Mouse (Mus musculus) bone marrow macrophage, adult 2 months (primary cell): ENCODE data around the gene Ttc28. TPM values are rescaled to one million over a fixed set of nuclear protein-coding genes. Genes with fewer than 3 reads are reported as not detected.

Experiments
- H3K27ac ChIP-seq: 2 replicates; pipeline ENCODE4 v1.5.1; 2012; ENCODE audit warnings: low read depth, low read length; ENCODE audit not compliant: insufficient read depth
- H3K4me1 ChIP-seq: 2 replicates; pipeline ENCODE4 v1.6.1; 2012; ENCODE audit warnings: low read length; ENCODE audit not compliant: control insufficient read depth, insufficient read depth
- H3K4me3 ChIP-seq: 2 replicates; pipeline ENCODE4 v1.5.1; 2012; ENCODE audit warnings: mild to moderate bottlenecking, low read length, moderate library complexity; ENCODE audit not compliant: insufficient read depth
- CTCF ChIP-seq: IDR thresholded peaks from 2 replicates; pipeline ENCODE4 v1.5.1; 2012; ENCODE audit warnings: low read depth, mild to moderate bottlenecking, low read length, moderate library complexity
- POLR2A ChIP-seq: IDR thresholded peaks from 2 replicates; pipeline ENCODE4 v1.6.1; 2012; ENCODE audit warnings: mild to moderate bottlenecking, low read depth, low read length, borderline replicate concordance
- polyA plus RNA-seq: library from polyadenylated mRNA; stranded (reverse); fragments of >200 nt; gene quantifications from 2 replicates; pipeline ENCODE4 v1.2.4, GENCODE M21; 2012; ENCODE audit not compliant: missing spikeins, insufficient read depth, insufficient read length

Ttc28 gene
- polyA plus RNA-seq, 1 experiment: 1.7 TPM

DNA sequence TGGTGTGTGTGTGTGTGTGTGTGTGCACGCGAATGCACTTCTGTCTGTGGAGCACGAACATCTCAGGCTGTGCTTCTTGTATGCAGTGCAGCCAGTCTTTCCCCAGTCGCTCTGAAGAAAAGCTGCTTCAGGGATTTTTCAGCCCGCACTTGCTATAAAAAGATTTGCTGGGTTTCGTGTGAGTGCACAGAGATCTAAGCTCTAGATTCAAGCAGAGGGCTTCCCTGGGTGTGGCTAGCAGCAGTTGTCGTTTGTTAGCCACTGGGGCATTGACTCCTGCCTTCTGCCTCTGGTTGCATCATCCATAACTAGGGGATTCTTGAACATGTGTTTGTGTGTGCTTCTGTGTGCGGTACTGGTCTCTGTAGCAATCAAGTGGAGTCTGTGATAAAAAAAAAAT lies 175.9 kb downstream of the Ttc28 start:
- Histone ChIP-seq H3K4me1 (peaks cover 13% of the 10 kb centered on the region), H3K4me3 (no peak overlapping the region), H3K27ac (no peak overlapping the region)
- TF ChIP-seq POLR2A: no peak
- TF ChIP-seq CTCF: no peak

GRCm38 (mm10) chr5:111057084-111057483 lies 177.5 kb downstream of the Ttc28 start:
- no peak overlapping the region for H3K4me3 ChIP-seq
- H3K4me1 ChIP-seq: peaks cover 13% of the 10 kb centered on the region
- no peak for TF ChIP-seq CTCF
- TF ChIP-seq POLR2A: no peak
- H3K27ac ChIP-seq: no peak overlapping the region

- Histone ChIP-seq H3K27ac (no peak overlapping the region), H3K4me1 (peaks cover 13% of the 10 kb centered on the region), H3K4me3 (no peak overlapping the region)
- no peak for TF ChIP-seq POLR2A
- TF ChIP-seq CTCF: no peak
Observed at GRCm38 (mm10) chr5:111058401-111059139, 179.0 kb downstream of the Ttc28 start.

GRCm38 (mm10) chr5:111059140-111059921 lies 179.7 kb downstream of the Ttc28 start:
- Histone ChIP-seq H3K27ac (no peak overlapping the region), H3K4me3 (peak overlapping the region; percentile 15; the same call in 1 of the 2 replicates), H3K4me1 (peaks cover 13% of the 10 kb centered on the region)
- TF ChIP-seq POLR2A: no peak
- no peak for TF ChIP-seq CTCF

DNA sequence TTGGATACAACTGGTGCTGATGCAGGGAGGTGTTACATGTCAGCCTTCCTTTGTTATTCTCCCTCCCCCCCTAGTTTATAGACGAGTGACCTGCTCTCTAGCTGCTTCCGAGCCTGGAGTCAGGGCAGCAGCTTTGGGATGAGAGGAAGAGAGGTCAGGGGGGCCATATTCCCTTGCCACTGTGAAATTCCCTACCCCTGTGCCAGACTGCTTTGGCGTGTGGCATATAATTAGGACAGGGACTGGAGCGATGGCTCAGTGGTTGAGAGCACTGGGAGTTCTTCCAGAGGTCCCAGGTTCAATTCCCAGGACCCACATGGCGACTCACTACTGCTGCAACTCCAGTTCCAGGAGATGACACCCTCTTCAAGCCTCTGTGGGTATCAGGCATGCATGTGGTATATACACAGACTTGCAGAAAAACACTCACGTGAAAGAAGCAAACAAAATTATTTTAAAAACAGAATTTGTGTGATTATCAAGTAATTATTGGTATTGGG lies 180.7 kb downstream of the Ttc28 start:
- H3K4me1 ChIP-seq: peaks cover 13% of the 10 kb centered on the region
- no peak for TF ChIP-seq CTCF
- no peak for TF ChIP-seq POLR2A
- H3K27ac ChIP-seq: no peak overlapping the region

DNA sequence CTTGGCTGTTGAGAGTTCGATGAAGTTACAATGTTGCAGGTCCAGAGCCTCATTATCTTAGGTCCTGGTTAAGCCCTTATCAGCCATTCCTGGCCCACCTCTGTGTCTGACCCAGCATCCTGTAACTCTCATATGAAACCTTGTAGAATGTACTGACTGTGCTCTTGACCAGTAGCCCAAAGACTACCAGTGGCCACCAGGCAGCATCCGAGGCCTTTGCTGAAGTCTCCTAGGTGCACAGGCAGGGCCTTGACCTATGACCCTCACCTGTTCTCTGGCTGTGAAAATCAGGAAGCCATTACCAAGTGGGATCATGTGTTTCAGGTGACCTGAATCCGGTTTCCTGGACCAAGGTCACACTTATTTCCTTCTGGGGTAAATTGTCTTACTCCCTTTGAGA lies 183.6 kb downstream of the Ttc28 start:
- no peak for TF ChIP-seq CTCF
- no peak for TF ChIP-seq POLR2A
- H3K27ac ChIP-seq: no peak overlapping the region
- H3K4me1 ChIP-seq: peaks cover 13% of the 10 kb centered on the region
- H3K4me3 ChIP-seq: no peak overlapping the region

More for the DNA sequence above, 180.7 kb downstream of the Ttc28 start:
- H3K4me3 ChIP-seq: no peak overlapping the region

DNA sequence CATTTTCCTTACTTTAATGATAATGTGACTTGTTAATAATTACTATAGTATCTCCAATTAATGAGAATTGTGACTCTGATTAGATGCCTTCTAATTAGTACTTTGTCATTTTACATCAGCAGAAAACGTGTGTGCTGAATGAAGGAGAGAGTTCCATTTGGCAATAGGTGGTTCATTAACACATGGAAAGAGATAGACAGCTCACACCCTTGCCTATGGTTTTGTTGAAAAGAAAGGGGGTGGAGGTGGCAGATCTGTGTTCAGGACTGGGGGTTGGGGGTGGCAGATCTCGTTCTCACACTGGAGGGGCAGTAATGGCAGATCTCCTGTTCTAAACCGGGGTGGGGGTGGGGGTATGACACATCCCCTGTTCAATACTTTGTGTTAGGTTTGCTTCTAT lies 184.4 kb downstream of the Ttc28 start:
- TF ChIP-seq POLR2A (no peak), CTCF (no peak)
- Histone ChIP-seq H3K4me3 (no peak overlapping the region), H3K4me1 (peaks cover 8% of the 10 kb centered on the region), H3K27ac (no peak overlapping the region)

GRCm38 (mm10) chr5:111065770-111066169 lies 186.2 kb downstream of the Ttc28 start:
- Histone ChIP-seq H3K4me3 (no peak overlapping the region), H3K4me1 (no peaks in the 10 kb centered on the region), H3K27ac (no peak overlapping the region)
- no peak for TF ChIP-seq POLR2A
- TF ChIP-seq CTCF: no peak

DNA sequence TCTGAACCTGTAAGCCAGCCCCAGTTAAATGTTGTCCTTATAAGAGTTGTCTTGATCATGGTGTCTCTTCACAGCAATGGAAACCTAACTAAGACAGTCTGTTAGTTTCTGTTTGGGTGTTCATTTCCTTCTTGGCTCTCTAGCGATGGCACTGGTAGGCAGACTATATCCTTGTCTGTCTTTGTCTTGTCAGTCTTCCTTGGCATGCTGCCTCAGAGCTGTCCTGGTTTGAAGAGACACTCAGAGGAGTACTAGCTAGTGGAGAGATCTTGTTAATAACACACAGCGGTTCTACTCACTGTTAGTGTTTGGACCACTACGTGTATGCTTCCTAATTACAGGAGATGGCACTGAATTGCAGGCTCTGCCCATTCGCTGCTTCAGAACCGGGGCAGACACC lies 189.9 kb downstream of the Ttc28 start:
- TF ChIP-seq CTCF: no peak
- TF ChIP-seq POLR2A: no peak
- no peak overlapping the region for H3K27ac ChIP-seq
- H3K4me1 ChIP-seq: no peaks in the 10 kb centered on the region
- H3K4me3 ChIP-seq: no peak overlapping the region

GRCm38 (mm10) chr5:111069931-111070330 lies 190.3 kb downstream of the Ttc28 start:
- no peak overlapping the region for H3K27ac ChIP-seq
- TF ChIP-seq CTCF (no peak), POLR2A (no peak)
- no peaks in the 10 kb centered on the region for H3K4me1 ChIP-seq
- no peak overlapping the region for H3K4me3 ChIP-seq
